Mouse (Mus musculus) liver, embryonic 11.5 days (tissue): ENCODE results near the gene Plekha7. TPM values are rescaled to one million over a fixed set of nuclear protein-coding genes. Genes with fewer than 3 reads are reported as not detected.

Source experiments
- ATAC-seq: fragments of 200-750 bp; cut with Nextera tagmentation; replicated peaks from 2 replicates; pipeline ENCODE4 v1.8.0; 2017; ENCODE audit warnings: moderate number of reproducible peaks, mild to moderate bottlenecking, moderate TSS enrichment, moderate library complexity; ENCODE audit not compliant: low FRiP score
- DNase-seq: peaks from one replicate; pipeline ENCODE4 v3.0.0-alpha.2; 2017; ENCODE audit warnings: low spot score
- H3K27ac ChIP-seq: fragments of 300-500 bp; sonication (generic); 2 replicates; pipeline ENCODE4 v1.5.1; 2014; ENCODE audit warnings: mild to moderate bottlenecking, low read depth, low read length, control low read depth
- H3K27me3 ChIP-seq: fragments of 300-500 bp; sonication (generic); replicated peaks from 2 replicates; pipeline ENCODE4 v1.6.1; 2014; ENCODE audit warnings: low read length, mixed read lengths; ENCODE audit not compliant: control insufficient read depth, insufficient read depth
- H3K36me3 ChIP-seq: fragments of 300-500 bp; sonication (generic); 2 replicates; pipeline ENCODE4 v1.6.1; 2014; ENCODE audit warnings: mild to moderate bottlenecking, low read length, moderate library complexity, mixed read lengths; ENCODE audit not compliant: control insufficient read depth, insufficient read depth
- H3K4me1 ChIP-seq: fragments of 300-500 bp; sonication (generic); replicated peaks from 2 replicates; pipeline ENCODE4 v1.6.1; 2014; ENCODE audit warnings: low read length, mixed read lengths; ENCODE audit not compliant: control insufficient read depth, insufficient read depth
- H3K4me2 ChIP-seq: fragments of 300-500 bp; sonication (generic); 2 replicates; pipeline ENCODE4 v1.6.1; 2014; ENCODE audit warnings: mild to moderate bottlenecking, control low read depth, moderate library complexity
- H3K4me3 ChIP-seq: fragments of 300-500 bp; sonication (generic); 2 replicates; pipeline ENCODE4 v1.5.1; 2014; ENCODE audit warnings: low read depth, low read length, control low read depth
- H3K9ac ChIP-seq: fragments of 300-500 bp; sonication (generic); 2 replicates; pipeline ENCODE4 v1.6.1; 2014; ENCODE audit warnings: low read depth, low read length, control low read depth
- H3K9me3 ChIP-seq: fragments of 300-500 bp; sonication (generic); 2 replicates; pipeline ENCODE4 v1.6.1; 2016; ENCODE audit warnings: low read length, inconsistent platforms, mixed read lengths; ENCODE audit not compliant: control insufficient read depth
- WGBS: fragments of 180-500 bp; shearing (Covaris S2); extraction: QIAGEN DNeasy Blood & Tissue Kit; methylation state at CpG from one replicate; pipeline ENCODE4 v1.1.7; 2014; 5-methylcytosine and 5-hydroxymethylcytosine counted together
- polyA plus RNA-seq: library from polyadenylated mRNA; unstranded; fragments of >200 nt; fragmentation: Nextera tagmentation; extraction: Ambion mirVana; gene quantifications from 2 replicates; pipeline ENCODE4 v1.2.1, GENCODE M21; 2014

Plekha7 gene
- polyA plus RNA-seq, 1 experiment from 2014 or later: 7.9 TPM

GRCm38 (mm10) chr7:116285216-116285615, 23.0 kb downstream of the Plekha7 start:
- DNase-seq (no peak), ATAC-seq (0 out of 2 replicates have a peak, but pooled peaks have one; percentile 21)
- no peaks in the 10 kb centered on the region for H3K27me3 ChIP-seq
- peaks cover 35% of the 10 kb centered on the region for H3K4me1 ChIP-seq
- no peaks in the 10 kb centered on the region for H3K36me3 ChIP-seq
- no peak overlapping the region for H3K4me3 ChIP-seq
- no peak overlapping the region for H3K9ac ChIP-seq
- 42% methylated on average over 1 of the region's 1 CpGs for WGBS
- no peak overlapping the region for H3K4me2 ChIP-seq
- H3K9me3 ChIP-seq: no peaks in the 10 kb centered on the region
- H3K27ac ChIP-seq: no peak overlapping the region; the same call in 1 of the 2 replicates

- ATAC-seq: no peak
- H3K4me1 ChIP-seq: peaks cover 18% of the 10 kb centered on the region
- no peak overlapping the region for H3K27ac ChIP-seq
Measured at GRCm38 (mm10) chr7:116282755-116283154, 25.4 kb downstream of the Plekha7 start.

GRCm38 (mm10) chr7:116280126-116280525, 28.1 kb downstream of the Plekha7 start:
- 69% methylated on average over 5 of the region's 5 CpGs for WGBS
- DNase-seq (no peak), ATAC-seq (no peak)
- no peak overlapping the region for H3K4me2 ChIP-seq
- H3K27me3 ChIP-seq: no peaks in the 10 kb centered on the region
- H3K27ac ChIP-seq: no peak overlapping the region
- H3K36me3 ChIP-seq: no peaks in the 10 kb centered on the region
- no peak overlapping the region for H3K9ac ChIP-seq
- H3K4me3 ChIP-seq: no peak overlapping the region
- H3K4me1 ChIP-seq: peaks cover 2% of the 10 kb centered on the region; the same call in 1 of the 2 replicates
- no peaks in the 10 kb centered on the region for H3K9me3 ChIP-seq

More at GRCm38 (mm10) chr7:116282755-116283154, 25.4 kb downstream of the Plekha7 start:
- H3K36me3 ChIP-seq: no peaks in the 10 kb centered on the region
- no peak overlapping the region for H3K4me3 ChIP-seq
- no peaks in the 10 kb centered on the region for H3K9me3 ChIP-seq
- no peaks in the 10 kb centered on the region for H3K27me3 ChIP-seq
- H3K9ac ChIP-seq: no peak overlapping the region
- WGBS: 67% methylated on average over 11 of the region's 11 CpGs
- H3K4me2 ChIP-seq: no peak overlapping the region
- DNase-seq: no peak

GRCm38 (mm10) chr7:116278280-116278679, 29.9 kb downstream of the Plekha7 start:
- H3K36me3 ChIP-seq: no peaks in the 10 kb centered on the region
- H3K27ac ChIP-seq: no peak overlapping the region
- DNase-seq (no peak), ATAC-seq (no peak)
- WGBS: 72% methylated on average over 9 of the region's 9 CpGs
- H3K9me3 ChIP-seq: no peaks in the 10 kb centered on the region
- H3K27me3 ChIP-seq: no peaks in the 10 kb centered on the region
- no peak overlapping the region for H3K9ac ChIP-seq
- no peaks in the 10 kb centered on the region for H3K4me1 ChIP-seq
- H3K4me3 ChIP-seq: no peak overlapping the region
- H3K4me2 ChIP-seq: no peak overlapping the region

GRCm38 (mm10) chr7:116276315-116276714, 31.9 kb downstream of the Plekha7 start:
- DNase-seq: no peak
- Histone ChIP-seq H3K9me3 (no peaks in the 10 kb centered on the region), H3K27me3 (no peaks in the 10 kb centered on the region), H3K9ac (no peak overlapping the region), H3K36me3 (no peaks in the 10 kb centered on the region), H3K4me3 (no peak overlapping the region), H3K4me2 (no peak overlapping the region), H3K27ac (no peak overlapping the region), H3K4me1 (no peaks in the 10 kb centered on the region)
- no peak for ATAC-seq

- ATAC-seq (no peak), DNase-seq (no peak)
- Histone ChIP-seq H3K4me3 (no peak overlapping the region), H3K4me1 (peaks cover 8% of the 10 kb centered on the region), H3K9me3 (no peaks in the 10 kb centered on the region), H3K27me3 (no peaks in the 10 kb centered on the region), H3K36me3 (no peaks in the 10 kb centered on the region), H3K9ac (no peak overlapping the region), H3K27ac (no peak overlapping the region), H3K4me2 (no peak overlapping the region)
- 81% methylated on average over 6 of the region's 6 CpGs for WGBS
Measured at GRCm38 (mm10) chr7:116273111-116273510, 35.1 kb downstream of the Plekha7 start.

- Histone ChIP-seq H3K4me1 (peaks cover 11% of the 10 kb centered on the region), H3K36me3 (no peaks in the 10 kb centered on the region), H3K4me2 (no peak overlapping the region), H3K27me3 (no peaks in the 10 kb centered on the region), H3K9me3 (no peaks in the 10 kb centered on the region), H3K9ac (no peak overlapping the region), H3K27ac (no peak overlapping the region), H3K4me3 (no peak overlapping the region)
- no peak for ATAC-seq
- DNase-seq: no peak
- 79% methylated on average over 6 of the region's 6 CpGs for WGBS
Measured at GRCm38 (mm10) chr7:116269501-116269995, 38.6 kb downstream of the Plekha7 start.

- no peak for DNase-seq
- no peak; the same call in 1 of the 2 replicates for ATAC-seq
- no peak overlapping the region for H3K9ac ChIP-seq
Measured at GRCm38 (mm10) chr7:116268113-116268926, 39.9 kb downstream of the Plekha7 start.

GRCm38 (mm10) chr7:116263281-116263680, 44.9 kb downstream of the Plekha7 start:
- no peak overlapping the region for H3K4me2 ChIP-seq
- no peaks in the 10 kb centered on the region for H3K9me3 ChIP-seq
- DNase-seq (no peak), ATAC-seq (no peak)
- no peaks in the 10 kb centered on the region for H3K36me3 ChIP-seq
- no peak overlapping the region for H3K27ac ChIP-seq
- WGBS: 64% methylated on average over 7 of the region's 7 CpGs
- no peak overlapping the region for H3K9ac ChIP-seq
- no peaks in the 10 kb centered on the region for H3K27me3 ChIP-seq
- no peak overlapping the region for H3K4me3 ChIP-seq
- H3K4me1 ChIP-seq: peaks cover 11% of the 10 kb centered on the region

More at GRCm38 (mm10) chr7:116268113-116268926, 39.9 kb downstream of the Plekha7 start:
- no peak overlapping the region for H3K4me2 ChIP-seq
- peaks cover 14% of the 10 kb centered on the region for H3K4me1 ChIP-seq
- no peak overlapping the region for H3K27ac ChIP-seq
- H3K4me3 ChIP-seq: no peak overlapping the region
- WGBS: 44% methylated on average over 13 of the region's 13 CpGs
- H3K9me3 ChIP-seq: no peaks in the 10 kb centered on the region
- no peaks in the 10 kb centered on the region for H3K36me3 ChIP-seq
- no peaks in the 10 kb centered on the region for H3K27me3 ChIP-seq
